Mouse (Mus musculus): ENCODE measurements around the gene Sav1.

Sav1 gene

GRCm38 (mm10) chr12:69973666-69974065 is 13.1 kb downstream of the Sav1 start:
- no peak for TF ChIP-seq GATA4 (IDR thresholded peaks at IDR 0.05; ENCODE audit: insufficient replicate concordance, low read length)

DNA sequence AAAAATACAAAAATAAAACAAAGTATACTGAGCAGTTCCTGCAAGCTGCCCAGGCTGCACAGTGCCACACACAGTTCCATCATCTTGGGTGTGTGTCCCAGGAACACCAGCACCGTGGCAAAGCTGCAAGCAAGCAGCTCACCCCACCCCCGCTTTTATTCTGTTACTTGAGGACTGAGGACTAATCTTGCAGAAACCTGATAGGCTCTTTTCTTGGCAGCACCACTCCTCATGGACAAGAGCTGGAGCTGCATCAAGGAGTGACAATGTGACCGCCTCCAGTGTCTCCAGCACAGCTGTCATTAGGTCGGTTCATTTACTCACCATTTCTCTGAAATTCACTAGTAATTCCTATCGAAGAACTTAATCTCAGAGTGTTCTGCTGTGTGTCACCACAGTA is 18.6 kb downstream of the Sav1 start:
- TF ChIP-seq GATA4 (IDR thresholded peaks at IDR 0.05; ENCODE audit: insufficient replicate concordance, low read length), result no peak

- TF ChIP-seq GATA4 (IDR thresholded peaks at IDR 0.05; ENCODE audit: insufficient replicate concordance, low read length), result no peak
Observed at GRCm38 (mm10) chr12:69967112-69967511, 19.7 kb downstream of the Sav1 start.

- TF ChIP-seq GATA4 (IDR thresholded peaks at IDR 0.05; ENCODE audit: insufficient replicate concordance, low read length), result no peak
Observed at GRCm38 (mm10) chr12:69966071-69966470, 20.7 kb downstream of the Sav1 start.

GRCm38 (mm10) chr12:69965644-69966043 is 21.2 kb downstream of the Sav1 start:
- no peak for TF ChIP-seq GATA4 (IDR thresholded peaks at IDR 0.05; ENCODE audit: insufficient replicate concordance, low read length)

DNA sequence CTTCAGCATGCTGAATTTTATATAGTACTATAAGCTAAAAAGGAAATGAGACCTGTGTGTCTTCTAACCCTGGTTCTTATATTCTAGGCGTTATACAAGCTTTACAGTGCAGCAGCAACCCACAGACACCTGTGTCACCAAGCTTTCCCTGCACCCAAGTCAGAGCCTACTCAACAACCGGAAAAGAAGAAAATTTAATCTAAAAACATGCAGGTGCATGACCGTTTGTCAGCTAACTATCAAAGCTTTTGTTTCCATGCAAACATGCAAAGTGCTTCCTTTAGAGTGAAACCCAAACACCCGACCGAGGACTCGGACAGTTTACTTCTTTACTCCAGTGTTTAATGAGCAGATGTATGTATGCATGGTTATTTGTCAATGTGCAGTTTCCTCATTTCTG is 23.7 kb downstream of the Sav1 start:
- TF ChIP-seq GATA4 (IDR thresholded peaks at IDR 0.05; ENCODE audit: insufficient replicate concordance, low read length), result no peak

- TF ChIP-seq GATA4 (IDR thresholded peaks at IDR 0.05; ENCODE audit: insufficient replicate concordance, low read length), result no peak
Observed at GRCm38 (mm10) chr12:69962468-69962867, 24.3 kb downstream of the Sav1 start.

- TF ChIP-seq GATA4 (IDR thresholded peaks at IDR 0.05; ENCODE audit: insufficient replicate concordance, low read length), result no peak
Observed at GRCm38 (mm10) chr12:69957378-69957777, 29.4 kb downstream of the Sav1 start.

DNA sequence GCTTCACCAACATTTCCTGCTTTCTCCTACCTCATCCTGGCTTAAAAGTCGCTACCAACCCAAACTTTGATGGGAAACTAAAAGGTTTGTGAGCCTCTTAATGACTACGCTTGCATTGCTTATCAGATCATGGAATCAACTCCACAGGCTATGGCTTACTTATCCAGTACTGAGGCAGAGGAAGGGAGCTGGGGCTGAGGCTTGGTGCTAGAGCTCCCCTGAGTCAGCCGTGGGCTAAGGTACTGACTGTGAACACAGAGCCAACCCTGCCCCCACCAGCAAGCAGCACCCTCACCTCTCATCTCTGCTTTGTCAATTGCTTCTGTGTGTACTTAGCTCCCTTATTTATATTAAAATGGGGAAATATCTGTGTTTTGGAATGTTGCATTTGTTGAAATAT is 39.3 kb downstream of the Sav1 start:
- TF ChIP-seq GATA4 (IDR thresholded peaks at IDR 0.05; ENCODE audit: insufficient replicate concordance, low read length), result no peak

- no peak for TF ChIP-seq GATA4 (IDR thresholded peaks at IDR 0.05; ENCODE audit: insufficient replicate concordance, low read length)
Observed at GRCm38 (mm10) chr12:69945861-69946260, 40.9 kb downstream of the Sav1 start.

DNA sequence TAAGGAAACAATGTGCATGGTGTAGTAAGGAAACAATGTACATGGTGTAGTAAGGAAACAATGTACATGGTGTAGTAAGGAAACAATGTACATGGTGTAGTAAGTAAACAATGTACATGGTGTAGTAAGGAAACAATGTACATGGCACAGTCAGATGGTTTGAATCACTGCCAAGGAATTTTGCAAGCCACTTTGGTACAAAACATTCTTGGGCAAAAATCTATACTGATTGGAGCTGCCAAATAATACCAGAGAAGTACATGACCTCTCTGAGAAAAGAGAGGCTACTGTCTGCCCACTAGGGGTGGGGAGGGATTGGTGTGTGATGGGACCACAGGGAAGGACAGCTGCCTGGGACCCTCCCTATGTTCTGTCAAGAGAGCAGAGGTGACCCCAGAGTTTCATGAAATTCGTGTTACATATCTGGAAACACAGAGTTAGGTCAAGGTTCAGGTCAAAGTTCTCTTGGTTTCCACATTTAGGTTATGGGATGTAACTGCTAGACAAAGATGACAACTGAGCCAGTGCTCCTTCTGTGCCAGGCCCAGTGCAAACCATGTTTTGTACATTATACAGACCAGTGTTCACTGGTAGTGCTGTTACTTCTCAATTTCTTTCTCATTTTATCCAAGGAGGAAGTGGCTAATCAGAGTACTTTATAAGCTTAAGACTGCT is 45.0 kb downstream of the Sav1 start:
- TF ChIP-seq GATA4 (IDR thresholded peaks at IDR 0.05; ENCODE audit: insufficient replicate concordance, low read length), result no peak

- TF ChIP-seq GATA4 (IDR thresholded peaks at IDR 0.05; ENCODE audit: insufficient replicate concordance, low read length), result no peak
Observed at GRCm38 (mm10) chr12:69939291-69939690, 47.5 kb downstream of the Sav1 start.

DNA sequence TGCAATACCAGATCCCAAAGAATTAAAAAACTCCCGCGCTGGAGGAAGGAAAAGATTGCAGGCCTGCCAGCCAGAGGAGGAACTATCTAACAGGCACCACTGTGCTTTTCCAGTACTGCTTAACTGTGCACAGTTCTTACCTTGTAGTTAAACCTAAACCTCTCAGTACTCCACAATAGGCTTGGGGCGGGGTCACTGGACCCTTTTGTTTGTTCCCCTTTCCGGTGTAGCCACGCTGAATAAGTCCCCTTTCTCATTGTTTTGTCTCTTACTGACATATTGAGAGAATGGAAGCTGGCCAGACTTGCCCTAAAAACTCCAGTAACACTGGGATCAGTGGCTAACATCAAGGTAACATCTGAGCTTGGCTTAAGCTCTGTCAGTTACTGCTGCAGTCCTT is 49.1 kb downstream of the Sav1 start:
- no peak for TF ChIP-seq GATA4 (IDR thresholded peaks at IDR 0.05; ENCODE audit: insufficient replicate concordance, low read length)

- no peak for TF ChIP-seq GATA4 (IDR thresholded peaks at IDR 0.05; ENCODE audit: insufficient replicate concordance, low read length)
Observed at GRCm38 (mm10) chr12:69926716-69927115, 60.1 kb downstream of the Sav1 start.

GRCm38 (mm10) chr12:69924012-69924411 is 62.8 kb downstream of the Sav1 start:
- no peak for TF ChIP-seq GATA4 (IDR thresholded peaks at IDR 0.05; ENCODE audit: insufficient replicate concordance, low read length)

DNA sequence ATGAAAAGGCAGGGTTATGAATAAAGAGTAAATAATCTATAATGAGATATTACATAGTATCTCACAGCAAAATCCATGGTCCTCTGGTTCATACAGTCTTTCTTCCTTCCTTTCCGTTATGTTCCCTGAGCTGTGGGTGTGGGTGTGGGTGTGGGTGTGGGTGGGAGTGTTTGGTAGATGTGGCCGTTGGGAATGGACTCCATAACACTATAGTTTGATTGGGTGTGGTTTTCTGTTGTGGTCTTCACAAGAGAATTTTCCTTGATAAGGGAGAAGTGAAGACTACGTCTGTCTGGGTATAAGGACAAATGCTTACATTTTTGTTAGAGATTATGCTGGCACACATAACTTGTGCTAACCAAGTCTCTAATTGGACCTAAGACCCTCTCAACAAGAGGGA is 63.2 kb downstream of the Sav1 start:
- TF ChIP-seq GATA4 (IDR thresholded peaks at IDR 0.05; ENCODE audit: insufficient replicate concordance, low read length), result no peak

DNA sequence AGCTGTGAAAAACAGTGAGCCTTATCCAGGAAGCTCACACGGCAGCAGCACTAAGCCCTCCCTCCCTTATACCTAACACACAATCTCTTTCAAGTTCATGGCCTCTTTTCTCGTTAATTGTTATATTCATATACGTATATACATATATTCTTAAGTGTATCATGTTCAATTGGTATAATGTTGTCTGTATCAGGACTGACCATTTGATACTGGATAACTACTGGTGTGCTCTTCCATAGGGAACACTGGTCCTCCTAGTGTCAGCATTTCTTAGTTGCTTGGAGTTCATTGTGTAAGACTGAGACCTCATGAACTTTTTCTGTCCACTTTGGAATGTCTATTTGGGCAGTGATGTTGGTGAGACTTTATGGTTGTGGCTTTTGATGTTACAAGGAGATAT is 63.7 kb downstream of the Sav1 start:
- TF ChIP-seq GATA4 (IDR thresholded peaks at IDR 0.05; ENCODE audit: insufficient replicate concordance, low read length), result no peak

All from liver, adult (tissue).